Mouse (Mus musculus): ENCODE data around the gene Pim3. TPM values are rescaled to one million over a fixed set of nuclear protein-coding genes. Genes with fewer than 3 reads are reported as not detected.

Gene Pim3
- polyA plus RNA-seq, 1 experiment from 2014 or later, result 36.9 TPM

- WGBS, result 74% methylated on average over 6 of the region's 6 CpGs
- H3K36me3 ChIP-seq, result no peaks in the 10 kb centered on the region
- H3K4me3 ChIP-seq, result no peak overlapping the region
- no peak overlapping the region for H3K27ac ChIP-seq (replicated peaks)
- H3K27me3 ChIP-seq (ENCODE audit: low read depth, poor library complexity, severe bottlenecking), result no peaks in the 10 kb centered on the region
- no peaks in the 10 kb centered on the region for H3K9me3 ChIP-seq (replicated peaks)
- peaks cover 33% of the 10 kb centered on the region for H3K4me1 ChIP-seq
- no peak for DNase-seq (ENCODE audit: low spot score)
Observed at GRCm38 (mm10) chr15:88854119-88854968, 7.6 kb upstream of the Pim3 start.

GRCm38 (mm10) chr15:88854969-88855830, 6.8 kb upstream of the Pim3 start:
- no peak overlapping the region for H3K27ac ChIP-seq (replicated peaks)
- DNase-seq (ENCODE audit: low spot score), result no peak
- no peaks in the 10 kb centered on the region for H3K27me3 ChIP-seq (ENCODE audit: low read depth, poor library complexity, severe bottlenecking)
- WGBS, result 73% methylated on average over 15 of the region's 15 CpGs
- H3K9me3 ChIP-seq (replicated peaks), result no peaks in the 10 kb centered on the region
- peaks cover 31% of the 10 kb centered on the region for H3K4me1 ChIP-seq
- H3K36me3 ChIP-seq, result no peaks in the 10 kb centered on the region
- H3K4me3 ChIP-seq, result no peak overlapping the region

DNA sequence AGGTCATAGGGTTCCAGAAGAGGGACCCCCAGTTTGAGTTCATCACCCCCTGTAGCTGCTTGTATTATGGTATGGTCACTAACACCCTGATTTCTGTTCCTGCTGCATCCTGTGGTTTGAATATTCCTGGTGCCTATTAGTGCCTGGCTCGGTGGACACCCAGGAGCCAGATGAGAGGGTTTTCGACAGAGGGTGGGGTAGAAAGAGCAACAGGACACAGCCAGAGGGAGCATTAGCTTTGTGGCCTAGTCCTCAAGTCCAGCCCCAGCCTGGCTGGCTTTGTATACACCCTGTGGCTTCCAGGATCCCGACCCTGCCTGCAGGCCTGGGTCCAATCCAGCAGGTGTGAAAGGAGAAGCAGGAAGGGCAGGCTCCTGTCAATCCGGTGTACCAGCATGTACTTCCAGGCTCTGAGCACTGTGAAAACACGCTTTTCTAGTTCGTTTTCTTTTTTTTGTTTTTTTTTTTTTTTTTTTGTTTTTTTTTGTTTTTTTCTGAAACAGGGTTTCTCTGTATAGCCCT, 6.0 kb upstream of the Pim3 start:
- Histone ChIP-seq H3K36me3 (no peaks in the 10 kb centered on the region), H3K27me3 (ENCODE audit: low read depth, poor library complexity, severe bottlenecking) (peaks cover 5% of the 10 kb centered on the region), H3K9me3 (replicated peaks) (no peaks in the 10 kb centered on the region), H3K27ac (replicated peaks) (no peak overlapping the region), H3K4me1 (peaks cover 24% of the 10 kb centered on the region), H3K4me3 (no peak overlapping the region)
- WGBS, result 76% methylated on average over 6 of the region's 6 CpGs
- no peak for DNase-seq (ENCODE audit: low spot score)

- no peak overlapping the region for H3K4me3 ChIP-seq
- no peaks in the 10 kb centered on the region for H3K36me3 ChIP-seq
- H3K4me1 ChIP-seq, result peaks cover 28% of the 10 kb centered on the region
- 83% methylated on average over 5 of the region's 5 CpGs for WGBS
- H3K9me3 ChIP-seq (replicated peaks), result no peaks in the 10 kb centered on the region
- H3K27ac ChIP-seq (replicated peaks), result no peak overlapping the region; the same call in 1 of the 2 replicates
- H3K27me3 ChIP-seq (ENCODE audit: low read depth, poor library complexity, severe bottlenecking), result peaks cover 9% of the 10 kb centered on the region
- DNase-seq (ENCODE audit: low spot score), result no peak
Observed at GRCm38 (mm10) chr15:88856613-88857012, 5.4 kb upstream of the Pim3 start.

GRCm38 (mm10) chr15:88857361-88857760, 4.6 kb upstream of the Pim3 start:
- Histone ChIP-seq H3K9me3 (replicated peaks) (no peaks in the 10 kb centered on the region), H3K4me1 (peaks cover 32% of the 10 kb centered on the region), H3K4me3 (no peak overlapping the region), H3K27ac (replicated peaks) (no peak overlapping the region), H3K27me3 (ENCODE audit: low read depth, poor library complexity, severe bottlenecking) (peaks cover 9% of the 10 kb centered on the region), H3K36me3 (no peaks in the 10 kb centered on the region)
- DNase-seq (ENCODE audit: low spot score), result no peak
- WGBS, result 94% methylated on average over 7 of the region's 7 CpGs

DNA sequence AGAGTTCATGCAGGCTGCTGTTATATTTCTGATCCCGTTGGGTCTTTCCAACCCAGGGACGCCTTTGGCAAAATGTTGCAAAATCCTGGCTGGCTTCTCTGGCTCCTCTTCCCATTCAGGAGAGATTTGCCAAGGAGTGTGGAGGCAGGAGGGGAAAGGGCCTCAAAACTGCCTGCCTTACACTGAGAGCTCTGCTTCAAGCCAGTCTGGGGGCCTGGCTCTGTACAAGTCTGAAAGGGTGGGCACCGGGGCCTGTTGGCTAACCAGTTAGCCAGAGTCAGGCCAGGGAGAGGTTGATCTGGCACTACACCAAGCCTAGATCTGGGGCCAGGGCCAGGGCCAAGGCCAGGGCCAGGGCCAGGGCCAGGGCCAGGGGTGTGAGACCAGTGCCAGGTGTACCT, 3.8 kb upstream of the Pim3 start:
- no peaks in the 10 kb centered on the region for H3K36me3 ChIP-seq
- whole genome bisulfite sequencing, result 96% methylated on average over 3 of the region's 3 CpGs
- peaks cover 40% of the 10 kb centered on the region for H3K4me1 ChIP-seq
- peak overlapping the region; percentile 52; the same call in 1 of the 2 replicates for H3K27ac ChIP-seq (replicated peaks)
- DNase-seq (ENCODE audit: low spot score), result no peak
- H3K27me3 ChIP-seq (ENCODE audit: low read depth, poor library complexity, severe bottlenecking), result peaks cover 9% of the 10 kb centered on the region
- H3K4me3 ChIP-seq, result no peak overlapping the region
- no peaks in the 10 kb centered on the region for H3K9me3 ChIP-seq (replicated peaks)

GRCm38 (mm10) chr15:88858707-88859106, 3.3 kb upstream of the Pim3 start:
- Histone ChIP-seq H3K4me1 (peaks cover 46% of the 10 kb centered on the region), H3K36me3 (no peaks in the 10 kb centered on the region), H3K27ac (replicated peaks) (0 out of 2 replicates have a peak overlapping the region, but pooled peaks have one; percentile 52), H3K27me3 (ENCODE audit: low read depth, poor library complexity, severe bottlenecking) (peaks cover 9% of the 10 kb centered on the region), H3K9me3 (replicated peaks) (no peaks in the 10 kb centered on the region), H3K4me3 (no peak overlapping the region)
- no peak for DNase-seq (ENCODE audit: low spot score)
- WGBS, result 94% methylated on average over 2 of the region's 2 CpGs

DNA sequence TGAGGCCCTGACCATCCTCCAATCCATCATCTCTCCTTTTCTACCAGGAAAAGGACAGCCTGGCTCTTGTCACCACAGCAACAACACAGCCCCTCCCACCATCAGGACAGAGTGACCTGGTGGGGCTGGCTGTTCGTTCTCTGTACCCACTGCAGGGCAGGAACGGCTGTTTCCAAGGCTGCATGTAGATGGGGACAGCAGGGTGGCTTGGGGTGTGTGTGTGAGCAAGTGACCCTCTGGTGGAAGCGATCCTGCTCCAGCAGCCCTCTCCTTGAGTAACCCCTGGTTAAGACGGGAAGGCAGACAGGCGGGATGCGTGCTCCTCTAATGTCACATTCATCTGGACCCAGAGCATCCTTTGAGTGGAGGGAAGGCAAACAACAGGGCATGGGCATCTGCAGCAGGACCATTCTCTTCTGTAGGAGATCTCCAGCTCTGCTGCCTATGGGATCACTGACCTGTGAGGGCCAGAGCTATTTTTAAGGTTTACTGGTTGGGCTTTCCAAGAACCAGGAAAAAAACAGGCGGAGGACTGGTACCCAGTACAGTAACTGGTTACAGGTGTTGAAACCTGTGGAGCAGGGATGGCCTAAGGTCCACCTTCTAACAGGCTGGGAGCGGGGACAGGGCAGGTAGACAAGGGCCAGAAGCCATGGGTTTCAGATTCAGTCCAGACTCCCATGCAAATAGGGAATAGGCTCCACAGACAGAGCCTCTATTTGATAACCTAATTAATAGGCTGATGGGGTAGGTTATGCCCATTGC, 2.6 kb upstream of the Pim3 start:
- Histone ChIP-seq H3K4me1 (peaks cover 47% of the 10 kb centered on the region), H3K27me3 (ENCODE audit: low read depth, poor library complexity, severe bottlenecking) (peaks cover 9% of the 10 kb centered on the region), H3K9me3 (replicated peaks) (no peaks in the 10 kb centered on the region), H3K36me3 (peaks cover 5% of the 10 kb centered on the region), H3K4me3 (no peak overlapping the region), H3K27ac (replicated peaks) (0 out of 2 replicates have a peak overlapping the region, but pooled peaks have one; percentile 7)
- DNase-seq (ENCODE audit: low spot score), result no peak
- 76% methylated on average over 8 of the region's 8 CpGs for WGBS

DNA sequence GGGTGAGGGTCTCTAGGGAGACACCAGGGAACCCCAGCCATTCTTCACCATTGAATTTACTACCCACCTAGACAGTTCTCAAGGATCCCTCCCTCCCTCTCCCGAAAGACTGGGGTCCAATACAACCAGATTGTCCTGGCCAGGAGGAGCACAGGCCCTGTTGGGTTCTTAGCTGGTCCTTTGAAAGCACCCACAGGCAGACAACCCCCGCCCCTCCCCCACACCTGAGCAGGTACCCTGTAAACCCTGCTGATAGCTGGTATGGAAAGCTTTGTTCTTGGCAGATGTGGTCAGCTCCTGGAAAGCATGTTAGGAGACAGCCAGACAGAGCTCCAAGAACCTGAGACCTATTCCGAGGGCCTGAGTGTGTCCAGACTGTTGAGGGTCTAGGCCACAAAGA, 1.2 kb upstream of the Pim3 start:
- H3K4me3 ChIP-seq, result no peak overlapping the region; the same call in 1 of the 2 replicates
- peaks cover 9% of the 10 kb centered on the region for H3K27me3 ChIP-seq (ENCODE audit: low read depth, poor library complexity, severe bottlenecking)
- no peak for DNase-seq (ENCODE audit: low spot score)
- 85% methylated on average over 3 of the region's 3 CpGs for WGBS
- H3K4me1 ChIP-seq, result peaks cover 46% of the 10 kb centered on the region
- no peaks in the 10 kb centered on the region for H3K9me3 ChIP-seq (replicated peaks)
- H3K36me3 ChIP-seq, result peaks cover 19% of the 10 kb centered on the region
- H3K27ac ChIP-seq (replicated peaks), result peak overlapping the region; percentile 98; the same call in 1 of the 2 replicates

DNA sequence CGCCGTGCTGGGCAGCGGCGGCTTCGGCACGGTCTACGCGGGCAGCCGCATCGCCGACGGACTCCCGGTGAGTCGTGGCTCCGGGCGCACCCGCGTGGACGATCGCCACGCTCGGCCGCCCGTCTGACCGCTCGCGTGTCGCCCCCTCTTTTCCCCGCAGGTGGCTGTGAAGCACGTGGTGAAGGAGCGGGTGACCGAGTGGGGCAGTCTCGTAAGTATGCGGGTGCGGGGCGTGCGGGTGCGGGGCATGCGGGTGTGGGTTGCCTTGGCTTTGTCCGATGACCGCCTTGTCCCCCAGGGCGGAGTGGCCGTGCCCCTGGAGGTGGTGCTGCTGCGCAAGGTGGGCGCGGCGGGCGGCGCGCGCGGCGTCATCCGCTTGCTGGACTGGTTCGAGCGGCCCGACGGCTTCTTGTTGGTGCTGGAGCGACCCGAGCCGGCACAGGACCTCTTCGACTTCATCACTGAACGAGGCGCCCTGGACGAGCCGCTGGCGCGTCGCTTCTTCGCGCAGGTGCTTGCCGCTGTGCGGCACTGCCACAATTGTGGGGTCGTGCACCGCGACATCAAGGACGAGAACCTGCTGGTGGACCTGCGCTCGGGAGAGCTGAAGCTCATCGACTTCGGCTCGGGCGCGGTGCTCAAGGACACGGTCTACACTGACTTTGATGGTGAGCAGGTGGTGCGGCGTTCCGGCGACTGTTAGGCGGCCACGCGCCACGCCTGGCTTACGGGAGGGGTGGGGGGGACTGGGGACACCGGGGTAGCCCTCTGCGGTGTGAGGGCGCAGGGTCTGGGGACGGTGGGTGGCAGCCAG, 1.1 kb downstream of the Pim3 start:
- Histone ChIP-seq H3K36me3 (peaks cover 36% of the 10 kb centered on the region), H3K4me3 (peak overlapping the region; percentile 97), H3K27ac (replicated peaks) (peak overlapping the region; percentile 98), H3K4me1 (peaks cover 68% of the 10 kb centered on the region), H3K27me3 (ENCODE audit: low read depth, poor library complexity, severe bottlenecking) (peaks cover 9% of the 10 kb centered on the region), H3K9me3 (replicated peaks) (0 out of 2 replicates have a peak, but pooled peaks cover 1% of the 10 kb centered on the region)
- WGBS, result under 1% methylated on average over 98 of the region's 98 CpGs
- peak; percentile 67 for DNase-seq (ENCODE audit: low spot score)

GRCm38 (mm10) chr15:88863695-88864231, 1.8 kb downstream of the Pim3 start:
- DNase-seq (ENCODE audit: low spot score), result peak; percentile 83
- peak overlapping the region; percentile 98 for H3K27ac ChIP-seq (replicated peaks)
- peaks cover 41% of the 10 kb centered on the region for H3K36me3 ChIP-seq
- under 1% methylated on average over 34 of the region's 39 CpGs for WGBS
- peaks cover 9% of the 10 kb centered on the region for H3K27me3 ChIP-seq (ENCODE audit: low read depth, poor library complexity, severe bottlenecking)
- peaks cover 71% of the 10 kb centered on the region for H3K4me1 ChIP-seq
- peak overlapping the region; percentile 97 for H3K4me3 ChIP-seq
- 0 out of 2 replicates have a peak, but pooled peaks cover 7% of the 10 kb centered on the region for H3K9me3 ChIP-seq (replicated peaks)

Measured in midbrain, embryonic 10.5 days (tissue).